Mouse (Mus musculus): ENCODE results near the gene Btg4.

DNA sequence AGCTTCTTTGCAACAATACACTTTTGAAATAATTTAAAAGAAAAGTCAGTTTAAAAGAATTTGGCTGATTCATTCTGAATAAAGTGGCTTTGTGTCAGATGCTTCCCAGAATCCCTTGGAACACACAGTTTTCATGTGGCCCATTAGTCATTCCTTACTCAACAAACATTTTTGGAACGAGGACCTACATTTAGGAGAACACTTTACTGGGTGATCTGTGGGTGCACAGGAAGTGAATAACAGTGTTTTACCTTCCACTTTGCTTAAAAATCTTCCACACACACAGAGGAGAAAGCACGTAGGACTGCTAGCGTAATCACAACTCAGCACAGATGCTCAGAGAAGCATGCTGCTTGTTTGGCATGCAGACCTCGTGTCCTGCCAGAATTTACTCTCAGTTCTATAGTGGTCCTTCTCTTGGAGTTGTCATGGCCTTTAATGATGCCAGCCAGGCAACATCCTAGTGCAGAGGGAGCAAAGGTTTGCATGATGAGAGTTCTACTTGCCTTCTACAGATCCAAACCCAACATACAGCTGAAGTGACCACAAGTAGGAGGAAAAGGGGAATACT, 1.7 kb upstream of the Btg4 start:
- TF ChIP-seq MAFK (IDR thresholded peaks at IDR 0.05; ENCODE audit: insufficient read depth, low read depth, low read length) (no peak), ZNF384 (IDR thresholded peaks at IDR 0.05; ENCODE audit: low read depth, low read length) (no peak), HCFC1 (IDR thresholded peaks at IDR 0.05; ENCODE audit: borderline replicate concordance, insufficient read depth, low read length) (no peak), ZC3H11A (IDR thresholded peaks at IDR 0.05; ENCODE audit: borderline replicate concordance, low read depth, low read length) (no peak)
